Mouse (Mus musculus) neural tube, embryonic 15.5 days (tissue): ENCODE results near the gene Mical1. TPM values are rescaled to one million over a fixed set of nuclear protein-coding genes. Genes with fewer than 3 reads are reported as not detected.
A peak's percentile ranks its signal among the peaks of the same experiment; 100 is the strongest.

ENCODE experiments used
- ATAC-seq: fragments of 200-750 bp; cut with Nextera tagmentation; 2 replicates; pipeline ENCODE4 v1.8.0; 2017; ENCODE audit warnings: mild to moderate bottlenecking, moderate TSS enrichment, moderate library complexity; ENCODE audit not compliant: low FRiP score
- H3K27ac ChIP-seq: fragments of 300-500 bp; sonication (generic); replicated peaks from 2 replicates; pipeline ENCODE4 v1.5.1; 2015; ENCODE audit warnings: mild to moderate bottlenecking, inconsistent platforms
- H3K27me3 ChIP-seq: fragments of 300-500 bp; sonication (generic); replicated peaks from 2 replicates; pipeline ENCODE4 v1.6.1; 2015; ENCODE audit warnings: inconsistent platforms
- H3K36me3 ChIP-seq: fragments of 300-500 bp; sonication (generic); 2 replicates; pipeline ENCODE4 v1.6.1; 2015; ENCODE audit warnings: inconsistent platforms
- H3K4me1 ChIP-seq: fragments of 300-500 bp; sonication (generic); 2 replicates; pipeline ENCODE4 v1.6.1; 2015; ENCODE audit warnings: inconsistent platforms
- H3K4me2 ChIP-seq: fragments of 300-500 bp; sonication (generic); 2 replicates; pipeline ENCODE4 v1.6.1; 2015; ENCODE audit warnings: inconsistent platforms, mild to moderate bottlenecking, moderate library complexity
- H3K4me3 ChIP-seq: fragments of 300-500 bp; sonication (generic); replicated peaks from 2 replicates; pipeline ENCODE4 v1.5.1; 2015; ENCODE audit warnings: mild to moderate bottlenecking, inconsistent platforms
- H3K9ac ChIP-seq: fragments of 300-500 bp; sonication (generic); replicated peaks from 2 replicates; pipeline ENCODE4 v1.6.1; 2015; ENCODE audit warnings: mild to moderate bottlenecking, inconsistent platforms
- H3K9me3 ChIP-seq: fragments of 300-500 bp; sonication (generic); replicated peaks from 2 replicates; pipeline ENCODE4 v1.6.1; 2016; ENCODE audit warnings: inconsistent platforms
- WGBS: fragments of 180-500 bp; shearing (Covaris S2); methylation state at CpG from one replicate; pipeline ENCODE4 v1.1.7; 2015; ENCODE audit warnings: mixed read lengths; 5-methylcytosine and 5-hydroxymethylcytosine counted together
- polyA plus RNA-seq: library from polyadenylated mRNA; unstranded; fragments of >200 nt; fragmentation: Nextera tagmentation; extraction: Ambion mirVana; gene quantifications from 2 replicates; pipeline ENCODE4 v1.2.1, GENCODE M21; 2015

The Mical1 gene
- polyA plus RNA-seq, 1 experiment from 2014 or later = 22.7 TPM

DNA sequence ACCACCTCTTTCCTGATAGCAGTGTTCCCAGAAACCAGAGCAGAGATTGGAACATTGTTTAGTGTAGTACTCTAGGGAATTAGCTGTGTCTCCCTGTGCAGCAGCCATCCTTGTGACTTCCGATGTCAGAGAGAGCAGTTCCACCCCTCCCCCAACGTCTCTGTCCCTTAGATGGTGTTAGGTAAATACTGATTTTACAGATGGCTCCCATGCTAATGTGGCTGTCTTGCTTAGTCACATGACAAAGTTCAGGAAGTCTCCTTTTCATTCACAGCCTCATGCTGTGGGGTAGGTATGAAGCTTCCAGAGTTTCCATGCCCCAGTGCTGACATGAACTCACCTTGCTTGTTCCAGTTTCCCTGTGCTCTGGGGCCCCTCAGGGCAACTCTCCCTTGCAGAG, 15.6 kb upstream of the Mical1 start:
- no peak overlapping the region for H3K9ac ChIP-seq
- no peaks in the 10 kb centered on the region for H3K27me3 ChIP-seq
- 26% methylated on average over 2 of the region's 2 CpGs for WGBS
- H3K36me3 ChIP-seq = peaks cover 42% of the 10 kb centered on the region
- H3K4me1 ChIP-seq = peaks cover 13% of the 10 kb centered on the region; the same call in 1 of the 2 replicates
- ATAC-seq = no peak
- no peaks in the 10 kb centered on the region for H3K9me3 ChIP-seq
- H3K27ac ChIP-seq = no peak overlapping the region
- H3K4me2 ChIP-seq = no peak overlapping the region
- H3K4me3 ChIP-seq = no peak overlapping the region

DNA sequence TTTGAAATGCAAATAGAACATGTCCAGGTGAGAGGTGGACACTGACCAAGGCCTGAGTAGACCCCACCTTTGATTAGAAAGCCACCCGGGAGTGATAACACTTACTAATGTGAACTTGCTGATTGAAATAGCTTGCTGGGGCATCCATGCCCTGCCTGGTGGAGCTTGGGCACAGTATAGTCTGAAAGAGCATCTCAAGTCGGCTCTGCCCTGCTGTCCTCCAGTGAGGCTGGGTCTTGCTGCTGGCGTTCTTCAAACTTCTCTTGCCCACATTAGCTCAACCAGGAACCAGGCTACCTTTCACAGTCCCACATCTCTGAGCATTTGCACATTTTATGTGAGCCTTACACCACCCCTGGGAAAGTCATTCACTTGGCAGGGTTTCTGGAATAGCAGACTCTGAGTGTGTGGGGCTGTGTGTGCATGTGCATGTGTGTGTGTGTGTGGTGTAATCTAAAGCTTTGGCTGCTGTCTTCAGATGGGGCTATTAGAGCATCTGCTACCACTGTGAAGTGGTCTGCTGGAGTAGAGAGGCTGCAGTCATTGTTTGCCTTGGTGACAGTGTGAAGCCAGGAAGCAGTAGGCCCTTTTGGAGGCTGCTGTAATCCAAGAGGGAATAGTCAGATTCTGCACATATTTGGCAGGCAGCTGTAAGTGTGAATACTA, 14.9 kb upstream of the Mical1 start:
- peaks cover 39% of the 10 kb centered on the region for H3K36me3 ChIP-seq
- H3K4me3 ChIP-seq = no peak overlapping the region
- H3K9ac ChIP-seq = no peak overlapping the region
- H3K9me3 ChIP-seq = no peaks in the 10 kb centered on the region
- 83% methylated on average over 3 of the region's 3 CpGs for WGBS
- H3K27ac ChIP-seq = peak overlapping the region; percentile 3; the same call in 1 of the 2 replicates
- no peak overlapping the region for H3K4me2 ChIP-seq
- ATAC-seq = peak; percentile 56; the same call in 1 of the 2 replicates
- no peaks in the 10 kb centered on the region for H3K27me3 ChIP-seq
- H3K4me1 ChIP-seq = peaks cover 13% of the 10 kb centered on the region; the same call in 1 of the 2 replicates

DNA sequence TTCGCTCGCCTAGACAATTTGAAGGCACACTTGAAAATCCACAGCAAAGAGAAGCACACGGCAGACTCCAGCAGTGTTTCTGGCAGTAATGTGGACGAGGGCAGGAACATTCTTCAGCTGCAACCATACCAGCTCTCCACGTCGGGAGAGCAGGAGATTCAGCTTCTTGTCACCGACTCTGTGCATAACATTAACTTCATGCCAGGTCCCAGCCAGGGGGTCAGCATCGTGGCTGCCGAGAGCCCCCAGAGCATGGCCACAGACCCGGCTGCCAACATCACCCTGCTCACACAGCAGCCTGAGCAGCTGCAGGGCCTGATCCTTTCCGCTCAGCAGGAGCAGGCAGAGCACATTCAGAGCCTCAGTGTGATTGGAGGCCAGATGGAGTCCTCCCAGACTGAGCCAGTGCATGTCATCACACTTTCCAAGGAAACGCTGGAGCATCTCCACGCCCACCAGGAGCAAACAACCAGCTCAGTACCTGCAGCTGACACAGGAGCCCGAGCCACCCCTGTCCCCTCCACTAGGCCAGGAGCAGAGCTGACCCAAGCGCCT, 11.6 kb upstream of the Mical1 start:
- ATAC-seq = no peak
- H3K4me3 ChIP-seq = no peak overlapping the region
- H3K9me3 ChIP-seq = no peaks in the 10 kb centered on the region
- peaks cover 19% of the 10 kb centered on the region for H3K36me3 ChIP-seq
- H3K27me3 ChIP-seq = no peaks in the 10 kb centered on the region
- H3K27ac ChIP-seq = no peak overlapping the region
- H3K4me2 ChIP-seq = no peak overlapping the region
- 34% methylated on average over 15 of the region's 15 CpGs for WGBS
- H3K4me1 ChIP-seq = peaks cover 13% of the 10 kb centered on the region; the same call in 1 of the 2 replicates
- no peak overlapping the region for H3K9ac ChIP-seq

DNA sequence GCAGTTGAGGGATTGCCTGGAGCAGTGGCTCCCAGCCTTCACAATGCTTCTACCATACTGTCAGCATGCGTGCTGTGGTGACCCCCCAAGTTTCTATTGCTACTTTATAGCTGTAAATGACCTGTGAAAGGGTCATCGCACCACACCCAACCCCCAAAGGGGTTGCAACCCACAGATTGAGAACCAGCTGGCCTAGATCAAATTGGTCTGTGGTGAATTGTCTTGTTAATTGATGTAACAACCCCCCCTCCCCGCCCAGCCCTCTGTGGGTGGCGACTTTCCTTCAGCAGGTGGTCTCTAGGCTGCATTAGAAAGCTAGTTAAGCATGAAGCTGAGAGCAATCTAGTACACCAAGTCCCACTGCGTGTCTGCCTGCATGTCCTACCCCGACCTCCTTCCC, 8.8 kb upstream of the Mical1 start:
- no peak for ATAC-seq
- Histone ChIP-seq H3K4me1 (no peaks in the 10 kb centered on the region), H3K27ac (no peak overlapping the region), H3K9me3 (no peaks in the 10 kb centered on the region), H3K4me2 (no peak overlapping the region), H3K36me3 (peaks cover 17% of the 10 kb centered on the region), H3K27me3 (no peaks in the 10 kb centered on the region), H3K9ac (no peak overlapping the region), H3K4me3 (no peak overlapping the region)
- 17% methylated on average over 6 of the region's 6 CpGs for WGBS

DNA sequence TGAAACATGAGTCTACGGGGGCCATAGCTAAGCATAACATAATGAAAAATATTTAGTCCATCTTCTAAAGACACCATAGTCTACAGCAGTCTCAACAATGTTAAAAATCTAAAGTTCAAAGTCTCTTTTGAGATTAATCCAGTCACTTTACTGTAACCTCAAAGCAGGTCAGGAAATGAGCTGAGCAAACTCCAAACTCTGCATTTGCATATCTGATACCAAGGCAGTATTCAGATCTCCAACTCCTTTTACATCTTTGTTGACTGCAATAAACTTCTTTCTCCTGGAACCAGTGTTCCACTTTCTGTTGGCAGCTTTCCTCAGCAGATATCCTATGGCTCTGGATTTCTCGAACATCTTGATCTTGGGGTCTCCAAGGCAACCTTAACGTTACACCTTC, 5.4 kb upstream of the Mical1 start:
- no peak for ATAC-seq
- Histone ChIP-seq H3K4me3 (no peak overlapping the region), H3K4me1 (peaks cover 9% of the 10 kb centered on the region; the same call in 1 of the 2 replicates), H3K4me2 (no peak overlapping the region), H3K36me3 (0 out of 2 replicates have a peak, but pooled peaks cover 1% of the 10 kb centered on the region), H3K9me3 (no peaks in the 10 kb centered on the region), H3K27ac (no peak overlapping the region), H3K27me3 (no peaks in the 10 kb centered on the region), H3K9ac (no peak overlapping the region)
- WGBS = 92% methylated on average over 3 of the region's 3 CpGs

DNA sequence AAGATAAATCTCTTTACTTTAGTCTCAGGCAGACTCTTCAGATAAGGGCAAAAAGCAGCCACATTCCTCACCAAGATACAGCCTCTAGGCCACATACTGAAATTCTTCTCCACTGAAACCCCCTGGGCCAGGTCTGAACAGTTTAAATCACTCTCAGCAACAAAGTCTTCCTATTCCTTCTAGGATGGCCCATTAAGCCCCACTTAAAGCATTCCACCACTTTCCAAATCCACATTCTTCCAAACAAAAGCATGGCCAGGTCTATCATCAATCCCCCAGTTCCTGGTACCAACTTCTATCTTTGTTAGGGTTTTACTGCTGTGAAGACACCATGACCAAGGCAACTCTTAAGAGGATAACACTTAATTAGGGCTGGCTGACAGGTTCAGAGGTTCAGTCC, 3.6 kb upstream of the Mical1 start:
- Histone ChIP-seq H3K9ac (no peak overlapping the region), H3K4me1 (peaks cover 28% of the 10 kb centered on the region), H3K4me3 (no peak overlapping the region), H3K4me2 (no peak overlapping the region), H3K36me3 (no peaks in the 10 kb centered on the region), H3K27ac (no peak overlapping the region), H3K9me3 (no peaks in the 10 kb centered on the region), H3K27me3 (no peaks in the 10 kb centered on the region)
- ATAC-seq = no peak

DNA sequence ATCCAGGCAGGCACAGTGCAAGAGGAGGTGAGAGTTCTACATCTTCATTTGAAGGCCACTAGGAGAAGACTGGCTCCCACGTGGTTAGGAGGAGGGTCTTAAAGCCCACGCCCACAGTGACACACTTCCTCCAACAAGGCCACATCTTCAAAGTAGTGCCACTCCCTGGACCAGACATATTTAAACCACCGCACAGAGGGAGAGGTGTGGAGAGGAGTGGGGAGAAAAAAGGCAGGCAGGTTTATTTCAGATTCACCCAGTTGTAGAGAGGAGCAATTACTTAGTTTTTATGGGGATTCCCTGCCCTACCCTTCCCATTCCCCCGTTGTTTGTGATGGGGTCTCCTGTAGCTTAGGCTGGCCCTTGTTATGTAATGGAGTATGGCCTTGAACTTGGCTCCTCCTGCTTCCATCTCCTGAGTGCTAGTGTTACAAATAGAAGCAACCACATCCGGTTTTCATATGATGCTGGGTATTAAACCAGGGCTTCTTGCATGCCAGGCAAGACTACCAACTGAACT, 3.1 kb upstream of the Mical1 start:
- H3K4me1 ChIP-seq = peaks cover 33% of the 10 kb centered on the region
- no peaks in the 10 kb centered on the region for H3K36me3 ChIP-seq
- H3K4me2 ChIP-seq = no peak overlapping the region
- ATAC-seq = no peak
- no peak overlapping the region for H3K4me3 ChIP-seq
- no peak overlapping the region for H3K9ac ChIP-seq
- WGBS = 74% methylated on average over 5 of the region's 5 CpGs
- H3K9me3 ChIP-seq = no peaks in the 10 kb centered on the region
- H3K27ac ChIP-seq = no peak overlapping the region
- H3K27me3 ChIP-seq = no peaks in the 10 kb centered on the region

DNA sequence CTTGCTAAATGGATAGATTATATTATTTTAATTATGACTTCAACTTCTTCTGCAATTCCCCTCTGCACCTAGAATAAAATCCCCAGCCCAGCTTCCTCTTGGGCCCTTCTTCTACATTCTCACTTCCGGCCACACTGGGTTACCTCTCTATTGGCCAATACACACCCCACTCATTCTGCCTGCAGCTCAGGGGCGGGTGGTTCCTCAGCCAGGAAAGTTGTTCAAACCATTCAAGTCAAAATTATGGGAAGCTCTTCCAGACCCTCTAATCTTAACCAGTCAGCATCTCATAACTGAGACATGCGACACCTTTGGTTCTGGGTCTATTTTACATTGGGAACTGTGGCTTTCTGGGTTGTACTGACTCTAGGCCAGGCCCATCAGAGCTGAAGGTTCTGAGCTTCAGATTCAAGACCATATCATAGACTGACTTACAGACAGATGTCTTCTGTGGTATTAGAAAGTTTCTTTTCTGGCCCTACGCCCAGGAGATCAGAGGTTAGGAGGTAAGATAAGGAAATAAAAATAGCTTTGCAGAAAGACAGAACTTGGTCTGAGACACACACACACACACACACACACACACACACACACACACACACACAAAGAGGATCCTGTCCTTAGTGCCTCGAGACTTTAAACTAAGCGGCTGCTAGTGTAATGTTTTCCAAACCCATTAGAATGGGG, 2.2 kb upstream of the Mical1 start:
- Histone ChIP-seq H3K4me1 (peaks cover 37% of the 10 kb centered on the region), H3K36me3 (no peaks in the 10 kb centered on the region), H3K9me3 (no peaks in the 10 kb centered on the region), H3K27ac (no peak overlapping the region), H3K9ac (no peak overlapping the region), H3K4me2 (no peak overlapping the region), H3K4me3 (no peak overlapping the region), H3K27me3 (no peaks in the 10 kb centered on the region)
- WGBS = 86% methylated on average over 6 of the region's 6 CpGs
- ATAC-seq = no peak

DNA sequence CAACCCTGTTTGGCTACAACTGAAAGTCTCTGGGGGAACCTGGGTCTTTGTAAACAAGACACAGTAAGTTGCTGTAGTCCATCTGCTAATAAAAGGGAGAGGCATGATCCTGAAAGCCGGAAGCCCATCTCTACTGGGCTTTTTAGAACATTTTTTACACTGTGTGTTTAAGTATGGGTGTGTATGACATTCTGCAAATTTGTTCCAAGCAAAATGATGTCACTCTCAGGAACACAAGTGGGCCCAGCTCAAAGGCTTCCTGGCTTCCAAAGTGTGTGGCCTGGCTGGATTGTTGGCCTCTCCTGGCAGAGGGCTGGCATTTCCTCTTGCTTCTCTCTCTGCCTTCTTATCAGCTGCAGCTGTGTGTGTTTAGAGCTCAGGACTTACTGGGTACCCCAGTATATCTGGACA, 1.1 kb upstream of the Mical1 start:
- H3K9ac ChIP-seq = no peak overlapping the region
- no peaks in the 10 kb centered on the region for H3K27me3 ChIP-seq
- WGBS = 76% methylated on average over 1 of the region's 1 CpGs
- H3K4me2 ChIP-seq = no peak overlapping the region
- no peaks in the 10 kb centered on the region; the same call in 1 of the 2 replicates for H3K36me3 ChIP-seq
- H3K4me3 ChIP-seq = no peak overlapping the region
- peaks cover 37% of the 10 kb centered on the region for H3K4me1 ChIP-seq
- ATAC-seq = no peak
- H3K27ac ChIP-seq = peak overlapping the region; percentile 15; the same call in 1 of the 2 replicates
- H3K9me3 ChIP-seq = no peaks in the 10 kb centered on the region

DNA sequence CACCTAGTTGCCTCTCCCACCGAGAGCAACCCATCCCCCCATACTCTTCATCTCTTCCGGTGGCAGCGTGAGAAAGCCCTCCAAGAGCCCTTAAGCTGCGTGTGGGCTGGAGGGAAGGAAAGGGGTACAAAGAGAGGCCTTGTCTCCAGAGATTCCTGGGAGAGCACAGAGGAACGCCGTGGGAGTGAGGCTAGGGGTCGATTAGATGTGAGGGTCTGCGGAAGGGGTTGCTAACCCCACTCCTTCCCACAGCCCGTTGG, 834 bp downstream of the Mical1 start:
- peak overlapping the region; percentile 95 for H3K4me2 ChIP-seq
- no peaks in the 10 kb centered on the region; the same call in 1 of the 2 replicates for H3K36me3 ChIP-seq
- H3K4me3 ChIP-seq = peak overlapping the region; percentile 55
- WGBS = under 1% methylated on average over 9 of the region's 9 CpGs
- peak overlapping the region; percentile 58 for H3K9ac ChIP-seq
- peaks cover 41% of the 10 kb centered on the region for H3K4me1 ChIP-seq
- H3K9me3 ChIP-seq = no peaks in the 10 kb centered on the region
- peak; percentile 45; the same call in 1 of the 2 replicates for ATAC-seq
- H3K27me3 ChIP-seq = no peaks in the 10 kb centered on the region
- peak overlapping the region; percentile 82 for H3K27ac ChIP-seq

DNA sequence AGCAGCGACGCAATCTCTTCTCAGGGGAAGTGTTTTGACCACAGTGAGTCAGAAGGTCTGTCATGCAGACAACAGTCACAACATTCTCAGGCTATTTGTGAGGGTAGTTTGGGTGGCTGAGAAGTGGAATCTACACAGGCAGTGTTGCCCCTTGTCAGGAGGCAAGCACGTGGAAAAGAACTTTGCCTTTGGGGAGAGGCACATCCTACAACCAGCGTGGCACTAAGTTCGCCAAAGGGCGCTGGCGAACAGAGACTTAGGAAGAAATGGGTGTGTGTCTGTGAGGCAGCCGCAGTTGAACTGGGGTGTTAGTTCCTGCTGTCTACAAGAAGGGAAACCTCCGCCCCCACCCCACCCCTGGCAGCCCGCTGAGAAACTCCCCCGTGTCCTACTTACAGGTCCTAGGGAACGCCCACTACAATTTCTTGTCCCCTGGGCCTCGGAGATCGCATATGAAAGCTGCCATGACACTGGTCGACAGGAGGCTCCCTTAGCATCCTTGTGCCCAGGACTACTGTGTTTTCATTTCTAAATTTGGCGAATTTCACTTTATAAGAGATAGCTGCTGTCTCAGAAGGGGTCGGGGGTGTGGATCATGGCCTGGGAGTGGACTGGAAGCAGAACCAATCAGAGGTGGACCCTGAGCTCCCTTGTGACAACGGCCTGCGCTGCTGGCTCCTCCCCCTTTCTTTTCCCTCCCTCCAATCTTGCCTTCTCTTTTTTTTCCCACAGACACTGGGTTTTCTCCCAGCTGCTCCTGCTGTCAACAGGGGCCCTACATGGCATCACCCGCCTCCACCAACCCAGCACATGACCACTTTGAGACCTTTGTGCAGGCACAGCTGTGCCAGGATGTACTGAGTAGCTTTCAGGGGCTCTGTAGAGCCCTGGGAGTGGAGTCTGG, 1.4 kb downstream of the Mical1 start:
- peak overlapping the region; percentile 58 for H3K9ac ChIP-seq
- H3K27me3 ChIP-seq = no peaks in the 10 kb centered on the region
- no peaks in the 10 kb centered on the region; the same call in 1 of the 2 replicates for H3K36me3 ChIP-seq
- H3K4me1 ChIP-seq = peaks cover 41% of the 10 kb centered on the region
- H3K4me3 ChIP-seq = peak overlapping the region; percentile 55
- H3K27ac ChIP-seq = peak overlapping the region; percentile 82
- ATAC-seq = peak; percentile 75
- H3K9me3 ChIP-seq = no peaks in the 10 kb centered on the region
- 3% methylated on average over 20 of the region's 20 CpGs for WGBS
- H3K4me2 ChIP-seq = peak overlapping the region; percentile 95
